Mouse (Mus musculus): ENCODE results near the gene Hyal1. TPM values are rescaled to one million over a fixed set of nuclear protein-coding genes. Genes with fewer than 3 reads are reported as not detected.
A peak's percentile ranks its signal among the peaks of the same experiment; 100 is the strongest.
"Not testable (repeated sequence)": the region's sequence is repeated elsewhere in the genome, so short reads cannot be mapped to it uniquely, and the experiment has no call there.

The Hyal1 gene
- total and polyA plus RNA-seq, 3 experiments = 2.2 to 7.3 (median 2.3) TPM

- no peaks in the 10 kb centered on the region for H3K27me3 ChIP-seq (ENCODE audit: insufficient read depth, low read length)
- ATAC-seq (ENCODE audit: extremely low read depth, insufficient number of reproducible peaks, low FRiP score, poor library complexity, severe bottlenecking) (peak; percentile 55; the same call in 1 of the 2 replicates), DNase-seq (ENCODE audit: low spot score) (peak; percentile 69)
- H3K4me3 ChIP-seq (ENCODE audit: low read depth, low read length) = peak overlapping the region; percentile 79
- TF ChIP-seq CTCF (IDR thresholded peaks at IDR 0.05; ENCODE audit: low read depth, low read length) = no peak
- TF ChIP-seq GATA2 (IDR thresholded peaks at IDR 0.05; ENCODE audit: borderline replicate concordance, low read depth, low read length) = no peak
- TF ChIP-seq GATA1 (IDR thresholded peaks at IDR 0.05; ENCODE audit: borderline replicate concordance, low read length) = no peak
- no peak for TF ChIP-seq TAL1 (conservative IDR thresholded peaks at IDR 0.05; ENCODE audit: low read depth, low read length)
- no peak for TF ChIP-seq POLR2AphosphoS5 (IDR thresholded peaks at IDR 0.05; ENCODE audit: insufficient replicate concordance, low read depth, low read length)
- peaks cover 94% of the 10 kb centered on the region for H3K4me1 ChIP-seq (ENCODE audit: insufficient read depth, low read depth, low read length)
- no peaks in the 10 kb centered on the region for H3K9me3 ChIP-seq (replicated peaks)
- peaks cover 69% of the 10 kb centered on the region for H3K36me3 ChIP-seq (replicated peaks)
Measured at GRCm38 (mm10) chr9:107568331-107569261, 8.1 kb upstream of the Hyal1 start.

GRCm38 (mm10) chr9:107569270-107569669 is 7.5 kb upstream of the Hyal1 start:
- Histone ChIP-seq H3K27me3 (ENCODE audit: insufficient read depth, low read length) (no peaks in the 10 kb centered on the region), H3K4me3 (ENCODE audit: low read depth, low read length) (peak overlapping the region; percentile 79), H3K4me1 (ENCODE audit: insufficient read depth, low read depth, low read length) (peaks cover 87% of the 10 kb centered on the region), H3K9me3 (replicated peaks) (no peaks in the 10 kb centered on the region), H3K36me3 (replicated peaks) (peaks cover 65% of the 10 kb centered on the region)
- TF ChIP-seq GATA2 (IDR thresholded peaks at IDR 0.05; ENCODE audit: borderline replicate concordance, low read depth, low read length) = no peak
- TF ChIP-seq GATA1 (IDR thresholded peaks at IDR 0.05; ENCODE audit: borderline replicate concordance, low read length) = no peak
- TF ChIP-seq TAL1 (conservative IDR thresholded peaks at IDR 0.05; ENCODE audit: low read depth, low read length) = no peak
- TF ChIP-seq CTCF (IDR thresholded peaks at IDR 0.05; ENCODE audit: low read depth, low read length) = no peak
- no peak for TF ChIP-seq POLR2AphosphoS5 (IDR thresholded peaks at IDR 0.05; ENCODE audit: insufficient replicate concordance, low read depth, low read length)
- ATAC-seq (ENCODE audit: extremely low read depth, insufficient number of reproducible peaks, low FRiP score, poor library complexity, severe bottlenecking) (no peak), DNase-seq (ENCODE audit: low spot score) (no peak)

DNA sequence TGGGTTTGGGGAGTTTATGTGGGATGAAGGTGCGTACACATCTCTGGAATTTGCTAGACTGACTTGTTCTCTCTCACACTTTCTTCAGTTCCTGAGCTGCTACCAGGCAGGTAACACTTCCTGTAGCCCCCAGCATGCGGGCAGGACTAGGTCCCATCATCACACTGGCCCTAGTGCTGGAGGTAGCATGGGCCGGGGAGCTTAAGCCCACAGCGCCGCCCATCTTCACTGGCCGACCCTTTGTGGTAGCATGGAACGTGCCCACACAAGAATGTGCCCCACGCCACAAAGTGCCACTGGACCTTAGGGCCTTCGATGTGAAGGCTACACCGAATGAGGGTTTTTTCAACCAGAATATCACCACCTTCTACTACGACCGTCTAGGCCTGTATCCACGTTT is 6.7 kb upstream of the Hyal1 start:
- H3K4me1 ChIP-seq (ENCODE audit: insufficient read depth, low read depth, low read length) = peaks cover 83% of the 10 kb centered on the region
- H3K9me3 ChIP-seq (replicated peaks) = no peaks in the 10 kb centered on the region
- H3K36me3 ChIP-seq (replicated peaks) = peaks cover 58% of the 10 kb centered on the region
- TF ChIP-seq TAL1 (conservative IDR thresholded peaks at IDR 0.05; ENCODE audit: low read depth, low read length) = no peak
- no peak for TF ChIP-seq POLR2AphosphoS5 (IDR thresholded peaks at IDR 0.05; ENCODE audit: insufficient replicate concordance, low read depth, low read length)
- TF ChIP-seq GATA1 (IDR thresholded peaks at IDR 0.05; ENCODE audit: borderline replicate concordance, low read length) = no peak
- TF ChIP-seq GATA2 (IDR thresholded peaks at IDR 0.05; ENCODE audit: borderline replicate concordance, low read depth, low read length) = no peak
- TF ChIP-seq CTCF (IDR thresholded peaks at IDR 0.05; ENCODE audit: low read depth, low read length) = no peak
- DNase-seq (ENCODE audit: low spot score) (no peak), ATAC-seq (ENCODE audit: extremely low read depth, insufficient number of reproducible peaks, low FRiP score, poor library complexity, severe bottlenecking) (no peak)
- no peaks in the 10 kb centered on the region for H3K27me3 ChIP-seq (ENCODE audit: insufficient read depth, low read length)
- peak overlapping the region; percentile 79 for H3K4me3 ChIP-seq (ENCODE audit: low read depth, low read length)

DNA sequence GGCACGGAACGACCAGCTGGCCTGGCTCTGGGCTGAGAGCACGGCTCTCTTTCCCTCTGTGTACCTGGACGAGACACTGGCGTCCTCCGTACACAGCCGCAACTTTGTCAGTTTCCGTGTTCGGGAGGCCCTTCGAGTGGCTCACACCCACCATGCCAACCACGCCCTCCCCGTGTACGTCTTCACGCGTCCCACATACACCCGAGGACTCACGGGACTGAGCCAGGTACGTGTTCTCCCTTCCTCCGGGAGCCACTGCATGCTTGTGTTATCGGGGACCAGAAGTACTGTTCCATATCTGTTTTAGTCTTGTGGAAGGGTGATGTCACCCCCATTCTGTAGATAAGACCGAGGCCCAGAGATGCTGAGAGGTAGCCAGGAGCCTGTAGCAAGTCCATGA is 5.9 kb upstream of the Hyal1 start:
- TF ChIP-seq TAL1 (conservative IDR thresholded peaks at IDR 0.05; ENCODE audit: low read depth, low read length) = peak; percentile 47
- no peak for TF ChIP-seq CTCF (IDR thresholded peaks at IDR 0.05; ENCODE audit: low read depth, low read length)
- Histone ChIP-seq H3K4me3 (ENCODE audit: low read depth, low read length) (peak overlapping the region; percentile 79; the same call in 1 of the 2 replicates), H3K9me3 (replicated peaks) (no peaks in the 10 kb centered on the region), H3K27me3 (ENCODE audit: insufficient read depth, low read length) (no peaks in the 10 kb centered on the region), H3K36me3 (replicated peaks) (peaks cover 52% of the 10 kb centered on the region), H3K4me1 (ENCODE audit: insufficient read depth, low read depth, low read length) (peaks cover 82% of the 10 kb centered on the region)
- no peak for ATAC-seq (ENCODE audit: extremely low read depth, insufficient number of reproducible peaks, low FRiP score, poor library complexity, severe bottlenecking)
- no peak for DNase-seq (ENCODE audit: low spot score)

GRCm38 (mm10) chr9:107571534-107572326 is 5.0 kb upstream of the Hyal1 start:
- Histone ChIP-seq H3K9me3 (replicated peaks) (no peaks in the 10 kb centered on the region), H3K4me3 (ENCODE audit: low read depth, low read length) (peak overlapping the region; percentile 79; the same call in 1 of the 2 replicates), H3K4me1 (ENCODE audit: insufficient read depth, low read depth, low read length) (peaks cover 83% of the 10 kb centered on the region), H3K36me3 (replicated peaks) (peaks cover 43% of the 10 kb centered on the region), H3K27me3 (ENCODE audit: insufficient read depth, low read length) (no peaks in the 10 kb centered on the region)
- no peak for ATAC-seq (ENCODE audit: extremely low read depth, insufficient number of reproducible peaks, low FRiP score, poor library complexity, severe bottlenecking)
- no peak for DNase-seq (ENCODE audit: low spot score)
- no peak for TF ChIP-seq CTCF (IDR thresholded peaks at IDR 0.05; ENCODE audit: low read depth, low read length)

- DNase-seq (ENCODE audit: low spot score) (no peak), ATAC-seq (ENCODE audit: extremely low read depth, insufficient number of reproducible peaks, low FRiP score, poor library complexity, severe bottlenecking) (no peak)
- TF ChIP-seq GATA1 (IDR thresholded peaks at IDR 0.05; ENCODE audit: borderline replicate concordance, low read length) = no peak
- no peak for TF ChIP-seq CTCF (IDR thresholded peaks at IDR 0.05; ENCODE audit: low read depth, low read length)
- no peak for TF ChIP-seq POLR2AphosphoS5 (IDR thresholded peaks at IDR 0.05; ENCODE audit: insufficient replicate concordance, low read depth, low read length)
- TF ChIP-seq GATA2 (IDR thresholded peaks at IDR 0.05; ENCODE audit: borderline replicate concordance, low read depth, low read length) = no peak
- TF ChIP-seq TAL1 (conservative IDR thresholded peaks at IDR 0.05; ENCODE audit: low read depth, low read length) = no peak
- peaks cover 84% of the 10 kb centered on the region for H3K4me1 ChIP-seq (ENCODE audit: insufficient read depth, low read depth, low read length)
- no peaks in the 10 kb centered on the region for H3K9me3 ChIP-seq (replicated peaks)
- peak overlapping the region; percentile 7; the same call in 1 of the 2 replicates for H3K4me3 ChIP-seq (ENCODE audit: low read depth, low read length)
- peaks cover 40% of the 10 kb centered on the region for H3K36me3 ChIP-seq (replicated peaks)
- H3K27me3 ChIP-seq (ENCODE audit: insufficient read depth, low read length) = no peaks in the 10 kb centered on the region
Measured at GRCm38 (mm10) chr9:107572327-107572662, 4.4 kb upstream of the Hyal1 start.

DNA sequence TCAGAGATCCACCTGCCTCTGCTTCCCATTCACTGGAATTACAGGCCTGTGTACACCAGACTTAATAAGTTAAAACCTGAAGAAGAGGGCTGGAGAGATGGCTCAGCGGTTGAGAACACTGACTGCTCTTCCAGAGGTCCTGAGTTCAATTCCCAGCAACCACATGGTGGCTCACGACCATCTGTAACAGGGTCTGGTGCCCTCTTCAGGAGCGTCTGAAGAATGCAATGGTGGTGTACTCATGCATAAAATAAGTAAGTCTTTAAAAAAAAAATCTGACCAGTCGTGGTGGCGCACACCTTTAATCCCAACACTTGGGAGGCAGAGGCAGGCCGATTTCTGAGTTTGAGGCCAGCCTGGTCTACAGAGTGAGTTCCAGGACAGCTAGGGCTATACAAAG is 3.0 kb upstream of the Hyal1 start:
- not testable (repeated sequence) for DNase-seq (ENCODE audit: low spot score); H3K9me3 ChIP-seq (replicated peaks); H3K27me3 ChIP-seq (ENCODE audit: insufficient read depth, low read length); H3K4me3 ChIP-seq (ENCODE audit: low read depth, low read length); ATAC-seq (ENCODE audit: extremely low read depth, insufficient number of reproducible peaks, low FRiP score, poor library complexity, severe bottlenecking)
- Histone ChIP-seq H3K4me1 (ENCODE audit: insufficient read depth, low read depth, low read length) (peaks cover 81% of the 10 kb centered on the region), H3K36me3 (replicated peaks) (peaks cover 43% of the 10 kb centered on the region)

Data from G1E (cell line).